Mouse (Mus musculus): ENCODE data around the gene Etl4.

GRCm38 (mm10) chr2:20763511-20764212, 854.1 kb downstream of the Etl4 start:
- TF ChIP-seq CTCF (IDR thresholded peaks at IDR 0.05; ENCODE audit: control insufficient read depth, insufficient read depth, low read length) (no peak), POLR2A (IDR thresholded peaks at IDR 0.05; ENCODE audit: borderline replicate concordance, control insufficient read depth, low read depth, low read length) (no peak)

Data from bone marrow, adult 2 months (tissue).